Mouse (Mus musculus): ENCODE results near the gene Ggta1.

DNA sequence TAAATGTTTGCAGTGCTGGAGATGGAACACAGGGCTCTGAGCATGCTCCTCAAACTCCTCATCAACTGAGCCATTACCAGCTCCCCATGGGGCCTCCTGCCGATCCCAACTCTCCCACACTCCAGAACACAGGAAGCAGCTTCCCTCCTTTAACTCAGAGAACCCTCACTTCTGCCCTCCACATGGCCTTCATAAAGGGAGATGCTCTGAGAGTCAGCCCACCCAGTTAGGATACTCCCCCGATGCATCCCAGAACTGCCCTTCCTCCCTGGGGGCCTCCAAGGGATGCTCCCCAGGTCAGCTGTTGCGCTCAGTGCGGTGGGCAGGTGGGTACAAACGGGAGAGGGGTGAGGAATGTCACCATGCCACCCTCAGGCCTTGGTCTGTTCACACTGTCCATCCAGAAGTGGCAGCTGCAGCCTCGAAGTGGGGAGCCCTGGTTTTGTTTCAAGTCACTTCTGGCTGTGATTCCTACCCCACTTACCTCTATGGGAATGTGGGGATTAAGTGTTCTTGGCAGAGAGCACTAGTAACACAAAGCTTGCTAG, 28.4 kb downstream of the Ggta1 start:
- no peak for TF ChIP-seq CTCF (IDR thresholded peaks at IDR 0.05)
- no peak for TF ChIP-seq EP300 (IDR thresholded peaks at IDR 0.05; ENCODE audit: insufficient read depth, low read depth, low read length)
- no peak for TF ChIP-seq POLR2A (IDR thresholded peaks at IDR 0.05; ENCODE audit: insufficient read depth, low read depth, low read length)
